Mouse (Mus musculus): ENCODE measurements around the gene Camta1. TPM values are rescaled to one million over a fixed set of nuclear protein-coding genes. Genes with fewer than 3 reads are reported as not detected.

Gene Camta1
- polyA plus RNA-seq, 1 experiment from 2014 or later: 86.8 TPM

DNA sequence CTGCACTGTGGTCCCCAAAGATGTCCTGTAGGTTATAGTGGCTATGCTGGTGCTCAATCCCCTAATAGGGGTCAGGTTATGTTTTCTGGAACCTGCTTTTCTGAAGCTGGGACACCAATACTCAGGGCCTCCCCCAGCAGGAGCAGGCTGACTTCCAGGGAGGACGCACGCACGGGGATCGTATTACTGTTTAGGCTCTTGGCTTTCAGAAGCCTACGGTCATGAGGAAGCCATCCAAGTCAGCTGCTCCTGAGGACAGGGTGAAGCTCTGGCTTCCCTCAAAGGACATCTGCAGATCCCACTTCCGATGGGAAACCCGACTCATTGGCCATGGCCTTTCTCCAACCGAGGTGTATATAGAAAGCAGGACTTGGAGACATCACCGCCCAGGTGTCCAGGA lies 729.2 kb downstream of the Camta1 start:
- ATAC-seq (ENCODE audit: insufficient number of reproducible peaks, insufficient read depth, low FRiP score, low read depth): no peak
- 54% methylated on average over 9 of the region's 9 CpGs for WGBS
- Histone ChIP-seq H3K4me1 (ENCODE audit: control insufficient read depth, insufficient read depth, low read length) (peaks cover 9% of the 10 kb centered on the region; the same call in 1 of the 2 replicates), H3K9ac (replicated peaks; ENCODE audit: low read depth, low read length) (no peak overlapping the region), H3K36me3 (ENCODE audit: control insufficient read depth, insufficient read depth, low read length) (no peaks in the 10 kb centered on the region), H3K27me3 (ENCODE audit: control insufficient read depth, insufficient read depth, low read length) (no peaks in the 10 kb centered on the region), H3K27ac (ENCODE audit: low read length) (no peak overlapping the region), H3K9me3 (ENCODE audit: control insufficient read depth, low read depth, low read length) (no peaks in the 10 kb centered on the region), H3K4me2 (replicated peaks; ENCODE audit: low read depth, low read length) (no peak overlapping the region), H3K4me3 (ENCODE audit: low read depth, low read length) (no peak overlapping the region)

DNA sequence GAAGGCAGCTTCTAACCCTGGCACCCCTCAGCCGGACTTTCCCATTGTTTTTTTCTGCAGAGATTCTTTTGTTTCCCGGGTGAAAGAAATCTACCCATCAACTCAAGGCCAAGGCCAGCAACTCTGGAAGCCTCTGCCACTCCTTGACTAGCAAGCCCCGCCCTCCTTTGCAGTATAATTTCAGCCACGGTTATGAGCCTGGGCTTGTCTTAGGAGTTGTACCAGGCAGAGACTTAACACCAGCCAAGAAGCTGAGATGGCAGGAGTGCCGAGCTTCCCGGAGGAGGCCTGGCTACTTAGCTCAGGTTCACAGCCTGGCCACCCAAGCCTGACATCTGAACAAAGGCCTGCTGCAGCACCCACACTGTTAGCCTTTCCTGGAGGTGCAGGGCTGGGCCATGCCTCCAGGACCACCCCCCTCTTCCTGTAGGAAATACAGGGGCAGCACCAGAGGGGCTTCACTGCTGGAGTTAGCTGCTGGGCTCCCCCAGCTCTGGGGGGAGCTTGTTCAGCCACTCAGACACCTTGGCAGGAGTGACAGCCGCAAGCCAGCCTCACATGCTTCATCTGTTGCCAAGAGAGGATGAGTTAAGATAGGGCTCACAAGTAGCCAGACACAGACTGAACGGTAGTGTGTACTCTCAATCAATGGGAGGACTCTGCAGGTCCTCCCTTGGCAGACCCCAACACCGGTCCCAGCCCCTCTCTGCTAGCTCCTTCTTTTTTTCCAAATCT lies 730.8 kb downstream of the Camta1 start:
- Histone ChIP-seq H3K36me3 (ENCODE audit: control insufficient read depth, insufficient read depth, low read length) (no peaks in the 10 kb centered on the region), H3K4me3 (ENCODE audit: low read depth, low read length) (no peak overlapping the region), H3K4me1 (ENCODE audit: control insufficient read depth, insufficient read depth, low read length) (peaks cover 10% of the 10 kb centered on the region; the same call in 1 of the 2 replicates), H3K27ac (ENCODE audit: low read length) (no peak overlapping the region), H3K27me3 (ENCODE audit: control insufficient read depth, insufficient read depth, low read length) (no peaks in the 10 kb centered on the region), H3K9me3 (ENCODE audit: control insufficient read depth, low read depth, low read length) (no peaks in the 10 kb centered on the region), H3K4me2 (replicated peaks; ENCODE audit: low read depth, low read length) (no peak overlapping the region), H3K9ac (replicated peaks; ENCODE audit: low read depth, low read length) (no peak overlapping the region)
- WGBS: 59% methylated on average over 9 of the region's 9 CpGs
- no peak for ATAC-seq (ENCODE audit: insufficient number of reproducible peaks, insufficient read depth, low FRiP score, low read depth)

DNA sequence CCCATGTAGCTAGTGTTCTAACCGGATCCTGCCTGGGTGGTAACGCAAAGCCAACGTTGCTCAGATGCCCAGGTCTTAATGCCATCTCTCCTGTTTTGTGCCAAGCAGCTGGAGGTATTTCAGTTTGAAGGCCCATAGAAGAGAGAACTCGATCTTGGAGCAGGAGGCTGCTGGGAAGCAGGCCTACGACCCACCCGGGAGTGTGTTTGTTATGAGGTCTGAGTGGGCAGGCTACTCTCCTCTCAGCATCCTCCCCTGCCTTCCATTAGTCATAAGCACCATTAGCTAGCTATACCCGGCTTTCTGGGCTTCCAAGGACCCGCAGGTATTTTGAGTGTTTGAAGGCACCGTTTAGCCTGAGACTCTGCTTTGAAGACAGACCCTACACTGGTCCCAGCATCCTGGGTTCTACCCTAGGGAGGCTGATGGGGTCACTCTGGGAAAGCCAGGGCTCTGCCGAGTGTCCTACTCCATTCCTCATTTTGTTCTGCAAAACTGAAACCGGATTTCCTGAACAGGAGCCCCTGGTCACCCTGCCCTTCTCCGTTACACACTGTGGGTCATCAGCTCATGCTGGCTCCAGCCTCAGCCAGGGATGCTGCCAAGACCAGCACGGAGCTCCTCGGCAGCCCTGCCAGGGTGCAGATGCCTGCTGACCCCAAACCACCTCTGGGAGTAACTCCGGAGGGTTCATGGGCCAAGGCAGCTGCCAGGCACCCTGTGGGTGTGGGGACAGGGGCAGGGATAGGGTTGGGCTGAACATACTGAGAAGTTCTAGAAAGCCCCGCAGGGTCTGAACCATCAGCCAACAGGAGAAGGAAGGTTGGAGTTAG lies 731.7 kb downstream of the Camta1 start:
- Histone ChIP-seq H3K4me3 (ENCODE audit: low read depth, low read length) (peak overlapping the region; percentile 58), H3K27ac (ENCODE audit: low read length) (no peak overlapping the region; the same call in 1 of the 2 replicates), H3K9ac (replicated peaks; ENCODE audit: low read depth, low read length) (peak overlapping the region; percentile 63; the same call in 1 of the 2 replicates), H3K9me3 (ENCODE audit: control insufficient read depth, low read depth, low read length) (no peaks in the 10 kb centered on the region), H3K36me3 (ENCODE audit: control insufficient read depth, insufficient read depth, low read length) (no peaks in the 10 kb centered on the region), H3K27me3 (ENCODE audit: control insufficient read depth, insufficient read depth, low read length) (no peaks in the 10 kb centered on the region), H3K4me2 (replicated peaks; ENCODE audit: low read depth, low read length) (peak overlapping the region; percentile 99), H3K4me1 (ENCODE audit: control insufficient read depth, insufficient read depth, low read length) (peaks cover 10% of the 10 kb centered on the region; the same call in 1 of the 2 replicates)
- 66% methylated on average over 16 of the region's 16 CpGs for WGBS
- no peak for ATAC-seq (ENCODE audit: insufficient number of reproducible peaks, insufficient read depth, low FRiP score, low read depth)

DNA sequence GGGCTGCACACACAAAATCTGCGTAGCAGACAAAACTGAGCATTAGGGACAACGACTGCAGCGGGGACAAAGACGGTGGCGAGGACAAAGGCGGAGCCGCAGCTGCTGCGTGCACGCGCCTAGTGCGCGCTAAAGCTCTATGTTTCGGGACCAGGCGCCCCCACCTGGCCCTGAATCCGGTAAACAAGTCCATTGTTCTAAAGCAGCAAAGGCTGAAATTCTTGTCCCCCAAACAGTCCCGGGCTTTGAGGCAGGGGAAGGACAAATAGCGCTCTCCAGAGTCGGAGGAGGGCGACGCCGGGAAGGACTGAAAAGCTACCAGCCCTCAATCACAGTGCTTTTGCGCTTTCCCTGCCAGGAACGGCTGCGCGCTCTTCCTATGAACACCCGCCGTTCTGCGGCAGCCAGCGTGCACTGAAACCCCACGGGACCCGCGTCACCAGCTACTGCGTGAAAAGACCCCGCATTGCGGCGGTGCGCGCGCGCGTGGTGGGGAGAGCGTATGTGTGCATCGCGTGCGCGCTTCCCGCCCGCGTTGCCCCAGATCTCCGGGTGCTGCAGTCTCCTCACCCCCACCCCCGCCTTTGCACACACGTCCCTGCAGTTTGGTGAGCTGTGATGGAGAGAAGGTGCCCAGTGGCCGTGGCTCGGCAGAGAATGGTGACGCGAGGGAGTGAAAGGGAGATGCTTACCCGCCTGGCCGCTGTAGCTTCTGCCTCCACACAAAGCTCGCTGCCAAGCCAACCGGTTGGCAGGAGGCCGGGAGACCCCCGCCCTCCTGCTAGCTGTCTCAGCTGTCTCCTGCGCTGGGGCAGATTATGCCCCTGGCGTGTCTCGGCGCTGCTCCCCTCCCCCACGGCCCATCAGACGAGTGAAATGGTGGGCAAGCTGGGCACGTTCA lies 732.8 kb downstream of the Camta1 start:
- H3K27ac ChIP-seq (ENCODE audit: low read length): peak overlapping the region; percentile 81
- peaks cover 10% of the 10 kb centered on the region; the same call in 1 of the 2 replicates for H3K4me1 ChIP-seq (ENCODE audit: control insufficient read depth, insufficient read depth, low read length)
- ATAC-seq (ENCODE audit: insufficient number of reproducible peaks, insufficient read depth, low FRiP score, low read depth): peak; percentile 42; the same call in 1 of the 2 replicates
- H3K9me3 ChIP-seq (ENCODE audit: control insufficient read depth, low read depth, low read length): no peaks in the 10 kb centered on the region
- H3K4me2 ChIP-seq (replicated peaks; ENCODE audit: low read depth, low read length): peak overlapping the region; percentile 99
- H3K36me3 ChIP-seq (ENCODE audit: control insufficient read depth, insufficient read depth, low read length): no peaks in the 10 kb centered on the region
- under 1% methylated on average over 66 of the region's 69 CpGs for WGBS
- H3K27me3 ChIP-seq (ENCODE audit: control insufficient read depth, insufficient read depth, low read length): no peaks in the 10 kb centered on the region
- peak overlapping the region; percentile 63 for H3K9ac ChIP-seq (replicated peaks; ENCODE audit: low read depth, low read length)
- H3K4me3 ChIP-seq (ENCODE audit: low read depth, low read length): peak overlapping the region; percentile 58

GRCm38 (mm10) chr4:151127636-151128548 lies 733.8 kb downstream of the Camta1 start:
- 10% methylated on average over 10 of the region's 10 CpGs for WGBS
- H3K27ac ChIP-seq (ENCODE audit: low read length): peak overlapping the region; percentile 81; the same call in 1 of the 2 replicates
- H3K9me3 ChIP-seq (ENCODE audit: control insufficient read depth, low read depth, low read length): no peaks in the 10 kb centered on the region
- no peaks in the 10 kb centered on the region for H3K36me3 ChIP-seq (ENCODE audit: control insufficient read depth, insufficient read depth, low read length)
- H3K9ac ChIP-seq (replicated peaks; ENCODE audit: low read depth, low read length): peak overlapping the region; percentile 63; the same call in 1 of the 2 replicates
- H3K4me1 ChIP-seq (ENCODE audit: control insufficient read depth, insufficient read depth, low read length): peaks cover 10% of the 10 kb centered on the region; the same call in 1 of the 2 replicates
- H3K4me3 ChIP-seq (ENCODE audit: low read depth, low read length): peak overlapping the region; percentile 58
- H3K27me3 ChIP-seq (ENCODE audit: control insufficient read depth, insufficient read depth, low read length): no peaks in the 10 kb centered on the region
- ATAC-seq (ENCODE audit: insufficient number of reproducible peaks, insufficient read depth, low FRiP score, low read depth): peak; percentile 1; the same call in 1 of the 2 replicates
- peak overlapping the region; percentile 99 for H3K4me2 ChIP-seq (replicated peaks; ENCODE audit: low read depth, low read length)

- H3K9me3 ChIP-seq (ENCODE audit: control insufficient read depth, low read depth, low read length): no peaks in the 10 kb centered on the region
- no peak overlapping the region for H3K4me3 ChIP-seq (ENCODE audit: low read depth, low read length)
- no peak overlapping the region for H3K27ac ChIP-seq (ENCODE audit: low read length)
- no peaks in the 10 kb centered on the region for H3K4me1 ChIP-seq (ENCODE audit: control insufficient read depth, insufficient read depth, low read length)
- no peak overlapping the region for H3K4me2 ChIP-seq (replicated peaks; ENCODE audit: low read depth, low read length)
- H3K27me3 ChIP-seq (ENCODE audit: control insufficient read depth, insufficient read depth, low read length): no peaks in the 10 kb centered on the region
- no peak for ATAC-seq (ENCODE audit: insufficient number of reproducible peaks, insufficient read depth, low FRiP score, low read depth)
- H3K36me3 ChIP-seq (ENCODE audit: control insufficient read depth, insufficient read depth, low read length): no peaks in the 10 kb centered on the region
- no peak overlapping the region for H3K9ac ChIP-seq (replicated peaks; ENCODE audit: low read depth, low read length)
- 94% methylated on average over 3 of the region's 3 CpGs for WGBS
Measured at GRCm38 (mm10) chr4:151118883-151119282, 742.8 kb downstream of the Camta1 start.

DNA sequence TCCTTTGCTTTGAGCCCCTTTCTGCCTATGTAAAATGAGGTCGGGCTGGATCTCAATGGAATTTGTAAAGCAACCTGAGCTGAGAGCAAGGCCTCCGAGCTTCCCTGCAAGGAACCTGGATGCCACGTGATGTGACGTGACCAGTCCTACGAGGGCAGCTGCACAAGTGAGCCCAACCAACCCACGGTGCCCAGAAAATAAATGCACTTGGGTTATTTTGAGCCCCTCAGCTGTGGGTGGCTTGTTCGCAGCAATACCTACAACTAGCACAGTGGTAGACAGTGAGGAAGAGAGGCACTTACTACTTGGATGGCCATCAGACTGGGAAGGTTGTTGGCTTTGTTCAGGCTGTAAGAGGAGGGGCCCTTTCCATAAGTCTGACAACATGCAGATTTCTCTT lies 747.1 kb downstream of the Camta1 start:
- no peak overlapping the region for H3K9ac ChIP-seq (replicated peaks; ENCODE audit: low read depth, low read length)

More for the DNA sequence above, 747.1 kb downstream of the Camta1 start:
- Histone ChIP-seq H3K9me3 (ENCODE audit: control insufficient read depth, low read depth, low read length) (no peaks in the 10 kb centered on the region), H3K27ac (ENCODE audit: low read length) (no peak overlapping the region), H3K4me1 (ENCODE audit: control insufficient read depth, insufficient read depth, low read length) (0 out of 2 replicates have a peak, but pooled peaks cover 4% of the 10 kb centered on the region), H3K4me3 (ENCODE audit: low read depth, low read length) (no peak overlapping the region), H3K4me2 (replicated peaks; ENCODE audit: low read depth, low read length) (no peak overlapping the region), H3K27me3 (ENCODE audit: control insufficient read depth, insufficient read depth, low read length) (0 out of 2 replicates have a peak, but pooled peaks cover 4% of the 10 kb centered on the region), H3K36me3 (ENCODE audit: control insufficient read depth, insufficient read depth, low read length) (no peaks in the 10 kb centered on the region)
- ATAC-seq (ENCODE audit: insufficient number of reproducible peaks, insufficient read depth, low FRiP score, low read depth): no peak
- 84% methylated on average over 7 of the region's 7 CpGs for WGBS

Data from stomach, embryonic 14.5 days (tissue).